16 mouse cellular contexts compared by ENCODE assay signal in genomic region chr3:121956789-121957188, GRCm38 (mm10). TPM values are rescaled to one million over a fixed set of nuclear protein-coding genes. Genes with fewer than 3 reads are reported as not detected.
A peak's percentile ranks its signal among the peaks of the same experiment; 100 is the strongest.
DNase-seq lines count a peak whose midpoint lies in the region; ATAC-seq and TF ChIP-seq lines count a peak whose summit lies in the region.
"Had no signal": no experiment of that assay in that cellular context is flagged by ENCODE, and none has a peak within 500 bp of the region (broad histone marks: within the 10 kb centered on the region; RNA-seq: fewer than 3 reads in every experiment).

No protein-coding gene starts in this region.

- no peak overlapping the region for H3K4me2 ChIP-seq in heart, postnatal 0 days (ENCODE audit: low read depth, low read length)
- no peak overlapping the region for H3K4me2 ChIP-seq in heart, embryonic 11.5 days
- no peak overlapping the region for H3K4me2 ChIP-seq in lung, embryonic 14.5 days
- H3K4me2 ChIP-seq: forebrain, embryonic 13.5 days; hindbrain, embryonic 14.5 days; liver, embryonic 13.5 days had no signal

- TF ChIP-seq CTCF in heart, postnatal 0 days (IDR thresholded peaks at IDR 0.05; ENCODE audit: low read depth): peak; percentile 30; the same call in 1 of the 2 replicates
- peak; percentile 14; the same call in 1 of the 2 replicates for TF ChIP-seq CTCF in lung, embryonic 14.5 days (IDR thresholded peaks at IDR 0.05; ENCODE audit: low read depth)
- peak; percentile 83 for TF ChIP-seq CTCF in ES-Bruce4 (IDR thresholded peaks at IDR 0.05; ENCODE audit: low read depth, low read length)

- no peaks in the 10 kb centered on the region for H3K27me3 ChIP-seq in heart, postnatal 0 days (ENCODE audit: control insufficient read depth, insufficient read depth, low read length)
- no peaks in the 10 kb centered on the region for H3K27me3 ChIP-seq in heart, embryonic 11.5 days (ENCODE audit: control insufficient read depth, insufficient read depth, low read length)
- no peaks in the 10 kb centered on the region for H3K27me3 ChIP-seq in lung, embryonic 14.5 days (ENCODE audit: insufficient read depth, low read length)
- H3K27me3 ChIP-seq in ES-Bruce4 (ENCODE audit: control insufficient read depth, insufficient read depth, low read length, poor library complexity, severe bottlenecking): peaks cover 3% of the 10 kb centered on the region

- H3K4me3 ChIP-seq in heart, postnatal 0 days (ENCODE audit: low read depth, low read length): no peak overlapping the region
- H3K4me3 ChIP-seq in heart, embryonic 11.5 days (ENCODE audit: low read depth, low read length): no peak overlapping the region
- no peak overlapping the region for H3K4me3 ChIP-seq in lung, embryonic 14.5 days (ENCODE audit: low read depth, low read length)
- H3K4me3 ChIP-seq in ES-Bruce4 (ENCODE audit: low read depth, low read length): no peak overlapping the region
- H3K4me3 ChIP-seq: forebrain, embryonic 13.5 days; liver, embryonic 13.5 days had no signal

- no peaks in the 10 kb centered on the region for H3K4me1 ChIP-seq in heart, postnatal 0 days (ENCODE audit: control insufficient read depth, insufficient read depth)
- no peaks in the 10 kb centered on the region; the same call in 1 of the 2 replicates for H3K4me1 ChIP-seq in heart, embryonic 11.5 days (ENCODE audit: control insufficient read depth, insufficient read depth, low read length)
- H3K4me1 ChIP-seq in lung, embryonic 14.5 days (ENCODE audit: insufficient read depth): peaks cover 4% of the 10 kb centered on the region; the same call in 1 of the 2 replicates
- H3K4me1 ChIP-seq in ES-Bruce4 (ENCODE audit: control insufficient read depth, insufficient read depth, low read length): no peaks in the 10 kb centered on the region

- no peak for DNase-seq in heart, postnatal 0 days (ENCODE audit: low spot score)
- no peak for DNase-seq in lung, embryonic 14.5 days
- no peak for DNase-seq in lung, adult 18-20 months
- peak; percentile 73 for DNase-seq in ZHBTc4 (ENCODE audit: low read depth, low spot score)
- DNase-seq in thymus, postnatal 25 days: no peak
- DNase-seq: cerebellum, adult 11 months; kidney, adult 8-10 months; liver, embryonic 13.5 days; right cerebral cortex, postnatal 4 days; thymus, postnatal 14 days had no signal

- H3K9me3 ChIP-seq in heart, postnatal 0 days (replicated peaks; ENCODE audit: control insufficient read depth, low read length): no peaks in the 10 kb centered on the region
- H3K9me3 ChIP-seq in heart, embryonic 11.5 days (replicated peaks; ENCODE audit: control insufficient read depth, low read length): no peaks in the 10 kb centered on the region
- no peaks in the 10 kb centered on the region for H3K9me3 ChIP-seq in lung, embryonic 14.5 days (ENCODE audit: low read depth, low read length)
- H3K9me3 ChIP-seq in ES-Bruce4 (replicated peaks; ENCODE audit: control insufficient read depth, insufficient read depth, low read length, poor library complexity, severe bottlenecking): no peaks in the 10 kb centered on the region
- H3K9me3 ChIP-seq: forebrain, embryonic 13.5 days; liver, embryonic 13.5 days had no signal

- no peak overlapping the region for H3K27ac ChIP-seq in heart, postnatal 0 days (ENCODE audit: low read depth)
- H3K27ac ChIP-seq in heart, embryonic 11.5 days (ENCODE audit: low read depth, low read length): no peak overlapping the region
- no peak overlapping the region for H3K27ac ChIP-seq in lung, embryonic 14.5 days (ENCODE audit: low read depth)
- no peak overlapping the region for H3K27ac ChIP-seq in ES-Bruce4 (ENCODE audit: insufficient read depth, low read length)
- H3K27ac ChIP-seq: forebrain, embryonic 13.5 days; hindbrain, embryonic 14.5 days; liver, embryonic 13.5 days had no signal

- TF ChIP-seq EP300 in heart, postnatal 0 days (IDR thresholded peaks at IDR 0.05; ENCODE audit: low read depth): no peak
- TF ChIP-seq EP300 in ES-Bruce4 (IDR thresholded peaks at IDR 0.05; ENCODE audit: insufficient read depth, low read depth, low read length): no peak

- no peaks in the 10 kb centered on the region for H3K36me3 ChIP-seq in heart, postnatal 0 days (replicated peaks; ENCODE audit: control insufficient read depth, insufficient read depth, low read length)
- H3K36me3 ChIP-seq in heart, embryonic 11.5 days (ENCODE audit: control insufficient read depth, insufficient read depth, low read length): peaks cover 6% of the 10 kb centered on the region; the same call in 1 of the 2 replicates
- no peaks in the 10 kb centered on the region for H3K36me3 ChIP-seq in lung, embryonic 14.5 days (ENCODE audit: insufficient read depth)
- no peaks in the 10 kb centered on the region for H3K36me3 ChIP-seq in ES-Bruce4 (ENCODE audit: control insufficient read depth, insufficient read depth, low read length, poor library complexity, severe bottlenecking)
- H3K36me3 ChIP-seq: liver, embryonic 13.5 days had no signal

- WGBS in heart, postnatal 0 days: 88% methylated on average over 7 of the region's 7 CpGs
- 83% methylated on average over 7 of the region's 7 CpGs for WGBS in heart, embryonic 11.5 days (ENCODE audit: insufficient replicate concordance)
- 86% methylated on average over 7 of the region's 7 CpGs for WGBS in lung, embryonic 14.5 days

- TF ChIP-seq POLR2A in ES-Bruce4 (IDR thresholded peaks at IDR 0.05; ENCODE audit: insufficient read depth, low read length): no peak

- H3K9ac ChIP-seq in heart, postnatal 0 days (replicated peaks; ENCODE audit: low read depth, low read length): no peak overlapping the region
- H3K9ac ChIP-seq in heart, embryonic 11.5 days (ENCODE audit: low read depth, low read length): no peak overlapping the region
- H3K9ac ChIP-seq in lung, embryonic 14.5 days: no peak overlapping the region
- H3K9ac ChIP-seq in ES-Bruce4 (ENCODE audit: low read depth, poor library complexity, severe bottlenecking): no peak overlapping the region
- H3K9ac ChIP-seq: forebrain, embryonic 13.5 days; hindbrain, embryonic 14.5 days; liver, embryonic 13.5 days had no signal

- ATAC-seq in heart, postnatal 0 days (ENCODE audit: insufficient read depth, low read depth): no peak
- no peak for ATAC-seq in heart, embryonic 11.5 days (replicated peaks; ENCODE audit: insufficient number of reproducible peaks, low FRiP score, low TSS enrichment)
- no peak for ATAC-seq in lung, embryonic 14.5 days (ENCODE audit: insufficient read depth)
- ATAC-seq in monocyte, adult 5-6 weeks (replicated peaks; ENCODE audit: insufficient number of reproducible peaks, low FRiP score, low TSS enrichment, poor library complexity, severe bottlenecking): no peak
- ATAC-seq: activated CD4-positive, CD25-positive, alpha-beta regulatory T cell, adult 4 months; forebrain, embryonic 13.5 days had no signal

RNA-seq across cellular contexts. Expression of gene Arhgap29, which starts 4.4 kb away (rescaled TPM):
- total RNA-seq in heart, postnatal 0 days (2014; rRNA removed; ENCODE audit: low replicate concordance): 79.4 and 80.9 TPM in 2 replicates
- 28.5 and 29.5 TPM in 2 replicates for polyA plus RNA-seq in heart, postnatal 0 days (2015; fragmentation: Nextera tagmentation; extraction: Ambion mirVana)
- 69.1 and 79.9 TPM in 2 replicates for polyA plus RNA-seq in heart, embryonic 11.5 days (2014; fragmentation: Nextera tagmentation; extraction: Ambion mirVana)
- polyA plus RNA-seq in lung, embryonic 14.5 days (2014; fragmentation: Nextera tagmentation; extraction: Ambion mirVana): 66.2 and 71.3 TPM in 2 replicates
- 61.6 and 70.1 TPM in 2 replicates for polyA plus RNA-seq in ES-Bruce4 (2011; ENCODE audit: insufficient read depth, insufficient read length, low read depth, missing spikeins)
- 0.96 to 2.4 TPM (median 1.7 TPM) in 3 replicates for total RNA-seq in monocyte, adult 5-6 weeks (2017)

Comparison
In these comparisons a context has a peak if more than half of its experiments do, and no peak if none do; other contexts are left out.
1. CTCF ChIP-seq: peak in every context shown above with its lines; median percentile 83 in ES-Bruce4; 30 in heart, postnatal 0 days; 14 in lung, embryonic 14.5 days.